Mouse (Mus musculus) CH12.LX (cell line): Measurements from ENCODE around the gene Ceacam2. TPM values are rescaled to one million over a fixed set of nuclear protein-coding genes. Genes with fewer than 3 reads are reported as not detected.

ENCODE experiments used
- DNase-seq: peaks from one replicate; pipeline ENCODE4 v3.0.0-alpha.2; 2013; ENCODE audit errors: extremely low read depth
- H3K27ac ChIP-seq: 2 replicates; pipeline ENCODE4 v1.5.1; 2012; ENCODE audit warnings: low read depth, mild to moderate bottlenecking, control low read depth, moderate library complexity; ENCODE audit not compliant: insufficient read depth
- H3K27me3 ChIP-seq: replicated peaks from 2 replicates; pipeline ENCODE3; 2012; ENCODE audit warnings: inconsistent platforms
- H3K36me3 ChIP-seq, 2 experiments: replicated peaks in 1 of 2; 2 replicates each; pipeline versions ENCODE3 to v1.6.1; 2012; ENCODE audit warnings: inconsistent platforms in 1 of 2, low read length in 1 of 2, mild to moderate bottlenecking in 1 of 2, mixed read lengths in 1 of 2, moderate library complexity in 1 of 2; ENCODE audit not compliant: control insufficient read depth in 1 of 2, insufficient read depth in 1 of 2
- H3K4me1 ChIP-seq, 2 experiments: 2 replicates each; pipeline ENCODE4 v1.6.1; 2012; ENCODE audit warnings: inconsistent platforms in 1 of 2, moderate library complexity in 1 of 2; ENCODE audit not compliant: insufficient read depth in 2 of 2, control insufficient read depth in 1 of 2
- H3K4me2 ChIP-seq: 2 replicates; pipeline ENCODE4 v1.6.1; 2012; ENCODE audit warnings: low read depth, mild to moderate bottlenecking, control low read depth; ENCODE audit not compliant: poor library complexity, insufficient read depth, severe bottlenecking
- H3K4me3 ChIP-seq, 3 experiments: fragments of 150-350 bp in 1 of 3; sonication (generic) in 1 of 3; replicated peaks in 1 of 3; 2 replicates each; pipeline versions ENCODE3 to v1.5.1; 2011 to 2012; ENCODE audit warnings: low read depth in 2 of 3, low read length in 2 of 3, mild to moderate bottlenecking in 2 of 3, moderate library complexity in 2 of 3, control low read depth in 1 of 3, improper control_type of control experiment in 1 of 3, inconsistent platforms in 1 of 3, mixed read lengths in 1 of 3; ENCODE audit not compliant: poor library complexity in 1 of 3
- H3K79me2 ChIP-seq: replicated peaks from 2 replicates; pipeline ENCODE4 v1.6.1; 2012; ENCODE audit warnings: mild to moderate bottlenecking, moderate library complexity; ENCODE audit not compliant: control insufficient read depth, poor library complexity, insufficient read depth, severe bottlenecking; ENCODE audit errors: extremely low read depth
- H3K9ac ChIP-seq: 2 replicates; pipeline ENCODE4 v1.6.1; 2012; ENCODE audit warnings: low read depth, mild to moderate bottlenecking, control low read depth, moderate library complexity; ENCODE audit not compliant: insufficient read depth
- H3K9me3 ChIP-seq: replicated peaks from 2 replicates; pipeline ENCODE3; 2012; ENCODE audit warnings: low read length, inconsistent platforms, mixed read lengths
- BHLHE40 ChIP-seq: IDR thresholded peaks from 2 replicates; pipeline ENCODE4 v1.6.1; 2011; ENCODE audit warnings: mild to moderate bottlenecking, low read depth, low read length, improper control_type of control experiment
- CHD1 ChIP-seq: IDR thresholded peaks from 2 replicates; pipeline ENCODE4 v1.6.1; 2012; ENCODE audit warnings: low read depth, low read length, improper control_type of control experiment, inconsistent platforms
- CHD2 ChIP-seq: IDR thresholded peaks from 2 replicates; pipeline ENCODE4 v1.6.1; 2011; ENCODE audit warnings: low read length, improper control_type of control experiment
- CTCF ChIP-seq, 2 experiments: IDR thresholded peaks in 1 of 2; conservative IDR thresholded peaks in 1 of 2; 2 replicates each; pipeline ENCODE4 v1.5.1; 2011 to 2012; ENCODE audit warnings: low read depth in 2 of 2, low read length in 2 of 2, improper control_type of control experiment in 1 of 2, inconsistent platforms in 1 of 2, mild to moderate bottlenecking in 1 of 2, moderate library complexity in 1 of 2
- E2F4 ChIP-seq: IDR thresholded peaks from 2 replicates; pipeline ENCODE4 v1.6.1; 2011; ENCODE audit warnings: low read depth, low read length, improper control_type of control experiment; ENCODE audit not compliant: insufficient replicate concordance
- ELF1 ChIP-seq: IDR thresholded peaks from 2 replicates; pipeline ENCODE4 v1.6.1; 2014; ENCODE audit warnings: low read depth, mild to moderate bottlenecking, inconsistent platforms, low read length, improper control_type of control experiment
- EP300 ChIP-seq: IDR thresholded peaks from 2 replicates; pipeline ENCODE4 v1.6.1; 2011; ENCODE audit warnings: low read length, improper control_type of control experiment
- ETS1 ChIP-seq: conservative IDR thresholded peaks from 2 replicates; pipeline ENCODE4 v1.6.1; 2012; ENCODE audit warnings: low read depth, mild to moderate bottlenecking, inconsistent platforms, low read length, improper control_type of control experiment, moderate library complexity
- KAT2A ChIP-seq: IDR thresholded peaks from 2 replicates; pipeline ENCODE4 v1.6.1; 2012; ENCODE audit warnings: low read length, improper control_type of control experiment, inconsistent platforms; ENCODE audit not compliant: insufficient replicate concordance
- MAZ ChIP-seq: IDR thresholded peaks from 2 replicates; pipeline ENCODE4 v1.6.1; 2012; ENCODE audit warnings: low read depth, mild to moderate bottlenecking, inconsistent platforms, low read length, improper control_type of control experiment, moderate library complexity
- MYC ChIP-seq: IDR thresholded peaks from 2 replicates; pipeline ENCODE4 v1.6.1; 2011; ENCODE audit warnings: low read depth, mild to moderate bottlenecking, improper control_type of control experiment, low read length
- NELFE ChIP-seq: IDR thresholded peaks from 2 replicates; pipeline ENCODE4 v1.6.1; 2011; ENCODE audit warnings: low read depth, low read length, improper control_type of control experiment
- NRF1 ChIP-seq: IDR thresholded peaks from 2 replicates; pipeline ENCODE4 v1.6.1; 2014; ENCODE audit warnings: low read depth, mild to moderate bottlenecking, inconsistent platforms, low read length, improper control_type of control experiment, moderate library complexity
- PAX5 ChIP-seq: IDR thresholded peaks from 2 replicates; pipeline ENCODE4 v1.6.1; 2012; ENCODE audit warnings: low read length, inconsistent platforms, mixed read lengths
- POLR2A ChIP-seq: IDR thresholded peaks from 2 replicates; pipeline ENCODE4 v1.6.1; 2011; ENCODE audit warnings: low read depth, mild to moderate bottlenecking, improper control_type of control experiment, low read length
- POLR2AphosphoS2 ChIP-seq: IDR thresholded peaks from 2 replicates; pipeline ENCODE4 v1.6.1; 2011; ENCODE audit warnings: low read depth, low read length, improper control_type of control experiment
- RAD21 ChIP-seq: IDR thresholded peaks from 2 replicates; pipeline ENCODE4 v1.6.1; 2011; ENCODE audit warnings: low read depth, mild to moderate bottlenecking, low read length, improper control_type of control experiment, moderate library complexity
- SIN3A ChIP-seq: IDR thresholded peaks from 2 replicates; pipeline ENCODE4 v1.6.1; 2012; ENCODE audit warnings: low read length, improper control_type of control experiment, inconsistent platforms
- SMC3 ChIP-seq: IDR thresholded peaks from 2 replicates; pipeline ENCODE4 v1.6.1; 2011; ENCODE audit warnings: low read depth, low read length, improper control_type of control experiment
- TBP ChIP-seq: conservative IDR thresholded peaks from 2 replicates; pipeline ENCODE4 v1.6.1; 2011; ENCODE audit warnings: low read depth, low read length, improper control_type of control experiment
- TCF12 ChIP-seq: IDR thresholded peaks from 2 replicates; pipeline ENCODE4 v1.6.1; 2014; ENCODE audit warnings: low read depth, mild to moderate bottlenecking, inconsistent platforms, low read length, improper control_type of control experiment
- UBTF ChIP-seq: IDR thresholded peaks from 2 replicates; pipeline ENCODE4 v1.6.1; 2012; ENCODE audit warnings: low read depth, mild to moderate bottlenecking, inconsistent platforms, low read length, improper control_type of control experiment, moderate library complexity
- ZKSCAN1 ChIP-seq: IDR thresholded peaks from 2 replicates; pipeline ENCODE4 v1.6.1; 2012; ENCODE audit warnings: low read depth, inconsistent platforms, low read length, improper control_type of control experiment, borderline replicate concordance
- dilution Hi-C: fragments of 300-500 bp; cut with MboI; formaldehyde crosslinking; loops from 2 replicates; pipeline ENCODE4 v1.14.3; 2020; ENCODE audit warnings: low sequenced_read_pairs; ENCODE audit not compliant: extremely low pct_unique_long_range_greater_than_20kb, extremely low pct_ligation_motif_present
- in situ Hi-C: fragments of 300-500 bp; cut with MboI; formaldehyde crosslinking; loops from 3 replicates; pipeline ENCODE4 v1.14.3; 2019; ENCODE audit warnings: low sequenced_read_pairs, low pct_ligation_motif_present, low pct_unique_long_range_greater_than_20kb, mixed read lengths
- polyA plus RNA-seq: library from polyadenylated mRNA; unstranded; fragments of >175 nt; gene quantifications from 2 replicates; pipeline ENCODE4 v1.2.1, GENCODE M21; 2012; ENCODE audit warnings: low read depth; ENCODE audit not compliant: insufficient read length
- total RNA-seq, 2 experiments: library from RNA; depleted of rRNA; stranded (reverse); fragments of 300-350 nt in 1 of 2; fragments of >200 nt in 1 of 2; gene quantifications; 2 replicates each; pipeline ENCODE4 v1.2.3; 2012 to 2014

Gene Ceacam2
- total and polyA plus RNA-seq, 3 experiments, result 0.64 TPM; not detected in 2

DNA sequence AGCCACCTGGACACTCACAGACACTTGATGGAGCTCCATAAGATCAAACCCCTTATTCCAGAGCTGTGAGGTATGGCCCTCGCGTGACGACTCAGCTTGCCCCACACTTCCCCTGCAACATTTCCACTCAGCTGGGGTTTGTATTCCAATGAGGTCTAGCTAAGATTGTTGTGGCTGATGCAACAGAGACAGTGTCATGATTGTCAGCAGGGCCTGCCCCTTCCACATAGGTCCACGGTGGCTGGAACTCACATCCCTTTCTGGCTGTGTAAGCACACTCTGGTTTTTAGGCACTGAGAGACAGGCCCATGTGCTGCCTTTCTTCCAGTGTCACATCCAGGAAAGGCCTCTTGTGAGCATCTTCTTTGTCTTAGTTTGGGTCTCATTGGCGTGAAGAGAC is 45.0 kb upstream of the Ceacam2 start:
- dilution Hi-C loops, result no loop called here

DNA sequence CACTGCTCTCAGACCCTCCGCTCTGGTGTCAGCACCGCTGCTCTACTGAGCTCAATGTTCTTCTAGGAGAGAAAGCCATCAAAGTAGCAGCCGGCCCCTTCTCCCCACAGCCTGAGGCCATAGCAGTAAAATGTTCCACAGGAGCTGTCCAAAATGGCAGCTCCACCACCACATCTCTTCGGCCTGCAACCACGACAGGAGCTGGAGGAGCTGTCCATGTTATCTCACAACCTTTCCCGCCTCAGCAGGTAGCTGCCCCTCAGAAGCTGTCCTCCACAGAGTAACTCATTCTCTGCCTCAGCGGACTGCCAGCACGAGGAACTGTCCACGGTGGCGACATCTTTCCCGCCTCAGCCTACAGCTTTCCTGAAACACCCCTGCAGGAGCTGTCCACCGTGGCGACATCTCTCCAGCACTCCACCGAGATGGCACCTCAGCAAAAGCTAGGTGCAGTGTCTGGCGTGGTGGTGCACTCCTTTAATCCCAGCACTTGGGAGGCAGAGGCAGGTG is 42.7 kb upstream of the Ceacam2 start:
- dilution Hi-C loops, result no loop called here
- H3K4me2 ChIP-seq, result no peak overlapping the region
- H3K36me3 ChIP-seq, result no peaks in the 10 kb centered on the region

More for the DNA sequence above, 45.0 kb upstream of the Ceacam2 start:
- Histone ChIP-seq H3K9me3 (peaks cover 9% of the 10 kb centered on the region), H3K4me2 (no peak overlapping the region), H3K27ac (no peak overlapping the region), H3K79me2 (no peaks in the 10 kb centered on the region), H3K27me3 (peaks cover 2% of the 10 kb centered on the region), H3K36me3 (no peaks in the 10 kb centered on the region), H3K4me3 (no peak overlapping the region), H3K4me1 (peaks cover 16 to 23% of the 10 kb centered on the region in 2 experiments), H3K9ac (no peak overlapping the region)
- in situ Hi-C loops, result no loop called here
- peak; percentile 50 for DNase-seq
- no peak for TF ChIP-seq EP300
- TF ChIP-seq ETS1, result peak; percentile 40

DNA sequence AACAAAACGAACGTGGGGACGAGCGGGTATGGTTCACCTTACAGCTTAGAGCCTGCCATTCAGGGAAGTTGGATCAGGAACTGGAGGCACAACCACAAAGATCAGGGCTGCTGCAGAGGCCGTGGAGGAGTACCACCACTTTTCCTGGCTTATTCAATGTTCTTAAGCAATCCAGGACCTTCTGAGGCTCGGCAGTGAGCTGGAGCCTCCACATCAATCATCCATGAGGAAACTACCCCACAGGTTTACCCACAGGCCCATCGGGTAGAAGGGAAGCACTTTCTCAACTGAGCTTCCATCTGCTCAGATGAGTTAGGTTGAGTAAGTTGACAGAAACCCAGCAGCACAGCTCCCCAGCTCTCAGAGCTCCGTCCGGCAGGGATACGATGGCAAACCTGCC is 39.8 kb upstream of the Ceacam2 start:
- H3K9me3 ChIP-seq, result peaks cover 13% of the 10 kb centered on the region
- no peak overlapping the region for H3K4me3 ChIP-seq
- in situ Hi-C loops, result no loop called here
- TF ChIP-seq SIN3A (no peak), ZKSCAN1 (no peak), CHD2 (no peak), MAZ (no peak), BHLHE40 (no peak), PAX5 (no peak), CHD1 (no peak), ETS1 (no peak)
- no peak overlapping the region for H3K4me2 ChIP-seq
- H3K4me1 ChIP-seq, result peaks cover 5 to 29% of the 10 kb centered on the region in 2 experiments
- H3K79me2 ChIP-seq, result no peaks in the 10 kb centered on the region
- no peak overlapping the region for H3K27ac ChIP-seq
- peaks cover 3% of the 10 kb centered on the region for H3K27me3 ChIP-seq
- DNase-seq, result no peak
- H3K36me3 ChIP-seq, result no peaks in the 10 kb centered on the region
- dilution Hi-C loops, result no loop called here
- H3K9ac ChIP-seq, result no peak overlapping the region

More for the DNA sequence above, 42.7 kb upstream of the Ceacam2 start:
- Histone ChIP-seq H3K4me3 (no peak overlapping the region), H3K79me2 (no peaks in the 10 kb centered on the region), H3K4me1 (peaks cover 16 to 29% of the 10 kb centered on the region in 2 experiments)
- no peak for DNase-seq
- TF ChIP-seq SMC3 (no peak), NELFE (no peak), KAT2A (no peak), ZKSCAN1 (no peak), E2F4 (no peak), ETS1 (no peak), NRF1 (no peak), MYC (no peak), ELF1 (no peak), POLR2A (no peak), UBTF (no peak), POLR2AphosphoS2 (no peak), PAX5 (no peak), RAD21 (no peak), CTCF (conservative IDR thresholded peaks at IDR 0.05 in 1 of 2, IDR thresholded peaks at IDR 0.05 in 1 of 2; ENCODE audit: low read depth in 2 of 2, low read length in 2 of 2) (no peak), TCF12 (no peak), TBP (no peak)
- TF ChIP-seq, all 38 proteins: peak for 0
- in situ Hi-C loops, result no loop called here
- peaks cover 13% of the 10 kb centered on the region for H3K9me3 ChIP-seq
- no peak overlapping the region for H3K9ac ChIP-seq
- no peak overlapping the region for H3K27ac ChIP-seq
- peaks cover 2% of the 10 kb centered on the region for H3K27me3 ChIP-seq
